Mouse (Mus musculus) hindbrain, embryonic 10.5 days (tissue): Measurements from ENCODE around the gene Tecta. TPM values are rescaled to one million over a fixed set of nuclear protein-coding genes. Genes with fewer than 3 reads are reported as not detected.
A peak's percentile ranks its signal among the peaks of the same experiment; 100 is the strongest.

Experiments used
- DNase-seq: peaks from one replicate; pipeline ENCODE4 v3.0.0-alpha.2; 2017; ENCODE audit warnings: low spot score
- H3K27ac ChIP-seq: fragments of 300-500 bp; sonication (generic); 2 replicates; pipeline ENCODE4 v1.5.1; 2016; ENCODE audit warnings: mild to moderate bottlenecking, moderate library complexity
- H3K27me3 ChIP-seq: fragments of 300-500 bp; sonication (generic); 2 replicates; pipeline ENCODE4 v1.6.1; 2016; ENCODE audit warnings: mild to moderate bottlenecking; ENCODE audit not compliant: poor library complexity, insufficient read depth, severe bottlenecking
- H3K36me3 ChIP-seq: fragments of 300-500 bp; sonication (generic); 2 replicates; pipeline ENCODE4 v1.6.1; 2016; ENCODE audit warnings: mild to moderate bottlenecking, moderate library complexity
- H3K4me1 ChIP-seq: fragments of 300-500 bp; sonication (generic); replicated peaks from 2 replicates; pipeline ENCODE4 v1.6.1; 2016; ENCODE audit warnings: mild to moderate bottlenecking
- H3K4me3 ChIP-seq: fragments of 300-500 bp; sonication (generic); 2 replicates; pipeline ENCODE4 v1.5.1; 2016; ENCODE audit warnings: mild to moderate bottlenecking, moderate library complexity
- H3K9me3 ChIP-seq: fragments of 300-500 bp; sonication (generic); 2 replicates; pipeline ENCODE4 v1.6.1; 2016; ENCODE audit warnings: mild to moderate bottlenecking, moderate library complexity
- WGBS: fragments of 180-500 bp; shearing (Covaris S2); methylation state at CpG from one replicate; pipeline ENCODE4 v1.1.7; 2016; 5-methylcytosine and 5-hydroxymethylcytosine counted together
- polyA plus RNA-seq: library from polyadenylated mRNA; unstranded; fragments of >200 nt; fragmentation: Nextera tagmentation; extraction: Ambion mirVana; gene quantifications from 2 replicates; pipeline ENCODE4 v1.2.1, GENCODE M21; 2016

Tecta gene
- polyA plus RNA-seq, result 0.41 and 0.46 TPM in 2 replicates

DNA sequence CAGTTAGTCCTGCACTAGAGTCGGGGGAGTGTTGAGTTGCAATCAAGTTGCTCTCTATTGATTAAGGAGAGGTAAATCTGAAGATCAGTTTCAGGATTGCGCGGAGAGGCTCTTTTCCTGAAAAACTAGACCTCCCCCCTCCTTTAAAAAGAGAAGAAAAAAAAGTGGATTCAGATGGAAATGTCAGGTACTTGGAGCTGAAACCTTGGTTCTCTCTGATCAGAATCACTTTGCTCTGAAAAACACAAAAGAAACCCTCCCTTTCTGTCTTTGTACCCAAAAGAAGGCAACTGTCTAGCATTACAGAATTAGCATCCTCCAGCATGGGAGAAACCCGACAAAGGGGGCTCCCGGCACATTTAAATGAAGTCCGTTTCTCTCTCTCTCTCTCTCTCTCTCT is at the start of gene Tecta:
Gene Tecta, minus strand, starts transcription at position 101 of the 400 bp plus-strand sequence.
- no peak within 1 kb of the TSS for H3K4me3 ChIP-seq
- H3K36me3 ChIP-seq, result no peaks in the 10 kb centered on the region
- no peak for DNase-seq
- 0 out of 2 replicates have a peak within 1 kb of the TSS, but pooled peaks have one; percentile 13 for H3K27ac ChIP-seq
- no peaks in the 10 kb centered on the region for H3K27me3 ChIP-seq
- WGBS, result 65% methylated on average over 6 of the region's 6 CpGs
- H3K4me1 ChIP-seq, result peaks cover 26% of the 10 kb centered on the region
- no peaks in the 10 kb centered on the region for H3K9me3 ChIP-seq

DNA sequence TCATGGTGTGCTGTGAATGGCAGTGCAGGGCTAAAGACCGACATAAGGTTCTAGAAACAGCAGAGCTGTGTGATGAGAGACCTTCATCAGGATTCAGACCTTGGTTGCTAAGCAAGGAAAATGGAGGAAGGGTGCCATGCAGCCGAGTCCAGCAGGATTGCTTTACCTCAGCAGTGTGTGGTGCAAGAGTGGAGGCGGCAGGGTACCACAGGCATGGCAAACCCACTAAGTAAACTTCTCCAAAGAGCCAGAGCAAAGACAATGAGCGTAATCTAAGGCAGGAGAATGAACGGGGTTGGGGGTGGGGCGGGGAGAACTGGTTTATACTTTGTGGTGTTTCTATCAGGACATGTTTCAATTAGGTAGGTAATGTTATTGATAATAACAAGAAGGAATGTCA is 49.3 kb upstream of the Tecta start:
- H3K9me3 ChIP-seq, result no peaks in the 10 kb centered on the region
- H3K36me3 ChIP-seq, result peaks cover 63% of the 10 kb centered on the region
- no peaks in the 10 kb centered on the region for H3K4me1 ChIP-seq
- H3K27ac ChIP-seq, result no peak overlapping the region
- H3K4me3 ChIP-seq, result no peak overlapping the region
- no peak for DNase-seq
- H3K27me3 ChIP-seq, result no peaks in the 10 kb centered on the region
- 90% methylated on average over 6 of the region's 6 CpGs for WGBS

GRCm38 (mm10) chr9:42442100-42442499 is 42.4 kb upstream of the Tecta start:
- H3K27me3 ChIP-seq, result no peaks in the 10 kb centered on the region
- H3K4me3 ChIP-seq, result no peak overlapping the region
- WGBS, result 89% methylated on average over 8 of the region's 8 CpGs
- peaks cover 82% of the 10 kb centered on the region for H3K36me3 ChIP-seq
- H3K9me3 ChIP-seq, result no peaks in the 10 kb centered on the region
- H3K4me1 ChIP-seq, result peaks cover 23% of the 10 kb centered on the region
- DNase-seq, result no peak
- no peak overlapping the region for H3K27ac ChIP-seq

- H3K27ac ChIP-seq, result no peak overlapping the region
- no peak for DNase-seq
- peaks cover 91% of the 10 kb centered on the region for H3K36me3 ChIP-seq
- 93% methylated on average over 2 of the region's 2 CpGs for WGBS
- no peaks in the 10 kb centered on the region for H3K27me3 ChIP-seq
- H3K9me3 ChIP-seq, result no peaks in the 10 kb centered on the region
- peaks cover 23% of the 10 kb centered on the region for H3K4me1 ChIP-seq
- H3K4me3 ChIP-seq, result no peak overlapping the region
Observed at GRCm38 (mm10) chr9:42441234-42441633, 41.5 kb upstream of the Tecta start.

DNA sequence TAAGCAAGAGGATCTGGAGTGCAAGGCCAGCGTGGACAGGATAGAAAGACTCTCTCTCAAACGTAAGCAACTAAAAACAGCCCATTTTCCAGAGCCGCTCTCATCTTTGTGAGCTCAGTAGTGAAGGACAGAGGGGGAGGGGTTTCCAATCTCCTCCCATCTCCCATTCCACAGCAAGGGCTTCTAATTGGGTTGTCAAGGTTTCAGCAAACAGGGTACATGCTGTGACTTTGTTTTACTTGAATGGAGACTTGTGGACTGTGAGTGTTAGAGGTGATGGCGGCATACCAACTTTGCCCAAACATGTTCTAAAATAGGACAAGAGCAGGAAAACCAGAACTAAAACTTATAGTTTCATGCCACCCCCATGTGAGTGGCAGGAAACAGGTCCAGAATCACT is 39.7 kb upstream of the Tecta start:
- Histone ChIP-seq H3K4me3 (no peak overlapping the region), H3K9me3 (no peaks in the 10 kb centered on the region), H3K4me1 (peaks cover 23% of the 10 kb centered on the region), H3K27ac (no peak overlapping the region), H3K27me3 (no peaks in the 10 kb centered on the region), H3K36me3 (peaks cover 94% of the 10 kb centered on the region)
- no peak for DNase-seq
- WGBS, result 26% methylated on average over 4 of the region's 4 CpGs

DNA sequence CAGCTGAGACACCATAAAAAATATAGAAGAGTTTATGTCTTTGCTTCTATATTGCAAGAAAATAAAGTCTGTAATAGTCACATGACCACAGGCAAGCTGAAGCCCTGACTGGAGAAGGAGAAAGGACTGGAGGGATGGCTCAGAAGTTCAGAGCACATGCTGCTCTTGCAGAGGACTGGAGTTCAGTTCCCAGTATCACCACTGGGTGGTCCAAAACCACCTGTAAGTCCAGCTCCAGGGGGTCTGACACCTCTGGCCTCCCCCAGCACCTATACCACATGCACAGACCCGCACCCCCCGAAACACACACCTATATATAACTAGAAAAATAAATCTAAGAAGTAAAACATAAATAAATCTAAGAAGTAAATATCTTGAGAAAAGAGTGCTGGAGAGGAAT is 32.4 kb upstream of the Tecta start:
- no peaks in the 10 kb centered on the region for H3K27me3 ChIP-seq
- 88% methylated on average over 2 of the region's 2 CpGs for WGBS
- H3K27ac ChIP-seq, result no peak overlapping the region
- no peak overlapping the region for H3K4me3 ChIP-seq
- peaks cover 76% of the 10 kb centered on the region for H3K36me3 ChIP-seq
- no peak for DNase-seq
- H3K4me1 ChIP-seq, result peaks cover 26% of the 10 kb centered on the region
- H3K9me3 ChIP-seq, result no peaks in the 10 kb centered on the region

GRCm38 (mm10) chr9:42431606-42432005 is 31.9 kb upstream of the Tecta start:
- Histone ChIP-seq H3K4me1 (peaks cover 32% of the 10 kb centered on the region), H3K36me3 (peaks cover 70% of the 10 kb centered on the region), H3K27ac (no peak overlapping the region), H3K27me3 (no peaks in the 10 kb centered on the region), H3K4me3 (no peak overlapping the region), H3K9me3 (no peaks in the 10 kb centered on the region)
- DNase-seq, result no peak
- WGBS, result 88% methylated on average over 2 of the region's 2 CpGs

GRCm38 (mm10) chr9:42428060-42428924 is 28.6 kb upstream of the Tecta start:
- Histone ChIP-seq H3K4me1 (peaks cover 36% of the 10 kb centered on the region), H3K9me3 (no peaks in the 10 kb centered on the region), H3K27ac (peak overlapping the region; percentile 74), H3K27me3 (no peaks in the 10 kb centered on the region), H3K36me3 (peaks cover 57% of the 10 kb centered on the region), H3K4me3 (no peak overlapping the region)
- no peak for DNase-seq
- WGBS, result 74% methylated on average over 12 of the region's 12 CpGs

- DNase-seq, result peak; percentile 56
- no peaks in the 10 kb centered on the region for H3K27me3 ChIP-seq
- WGBS, result 32% methylated on average over 10 of the region's 10 CpGs
- H3K4me3 ChIP-seq, result no peak overlapping the region
- H3K27ac ChIP-seq, result peak overlapping the region; percentile 74
- peaks cover 36% of the 10 kb centered on the region for H3K4me1 ChIP-seq
- peaks cover 61% of the 10 kb centered on the region for H3K36me3 ChIP-seq
- no peaks in the 10 kb centered on the region for H3K9me3 ChIP-seq
Observed at GRCm38 (mm10) chr9:42426661-42427358, 27.1 kb upstream of the Tecta start.

DNA sequence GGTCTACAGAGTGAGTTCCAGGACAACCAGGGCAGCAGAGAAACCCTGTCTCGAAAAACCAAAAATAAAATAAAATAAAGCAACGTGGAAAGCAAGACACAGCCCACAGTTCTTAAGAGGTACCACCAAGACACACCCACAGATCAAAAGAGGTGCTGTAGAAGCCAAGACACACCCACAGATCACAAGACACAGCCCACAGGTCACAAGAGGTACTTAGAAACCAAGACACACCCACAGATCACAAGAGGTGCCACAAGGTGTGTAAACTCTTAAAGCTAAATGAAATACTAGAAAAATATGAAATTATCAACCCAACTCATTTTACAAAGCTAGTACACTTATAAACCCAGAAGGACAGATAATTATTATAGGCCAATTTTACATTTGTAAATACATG is 23.9 kb upstream of the Tecta start:
- WGBS, result 94% methylated on average over 2 of the region's 2 CpGs
- peaks cover 24% of the 10 kb centered on the region for H3K4me1 ChIP-seq
- peaks cover 54% of the 10 kb centered on the region for H3K36me3 ChIP-seq
- no peak overlapping the region for H3K27ac ChIP-seq
- DNase-seq, result no peak
- no peaks in the 10 kb centered on the region for H3K9me3 ChIP-seq
- no peak overlapping the region for H3K4me3 ChIP-seq
- H3K27me3 ChIP-seq, result no peaks in the 10 kb centered on the region

GRCm38 (mm10) chr9:42419687-42420086 is 20.0 kb upstream of the Tecta start:
- Histone ChIP-seq H3K4me1 (peaks cover 11% of the 10 kb centered on the region), H3K9me3 (no peaks in the 10 kb centered on the region), H3K27ac (no peak overlapping the region), H3K27me3 (no peaks in the 10 kb centered on the region), H3K36me3 (peaks cover 68% of the 10 kb centered on the region), H3K4me3 (no peak overlapping the region)
- no peak for DNase-seq
- WGBS, result 66% methylated on average over 2 of the region's 2 CpGs

DNA sequence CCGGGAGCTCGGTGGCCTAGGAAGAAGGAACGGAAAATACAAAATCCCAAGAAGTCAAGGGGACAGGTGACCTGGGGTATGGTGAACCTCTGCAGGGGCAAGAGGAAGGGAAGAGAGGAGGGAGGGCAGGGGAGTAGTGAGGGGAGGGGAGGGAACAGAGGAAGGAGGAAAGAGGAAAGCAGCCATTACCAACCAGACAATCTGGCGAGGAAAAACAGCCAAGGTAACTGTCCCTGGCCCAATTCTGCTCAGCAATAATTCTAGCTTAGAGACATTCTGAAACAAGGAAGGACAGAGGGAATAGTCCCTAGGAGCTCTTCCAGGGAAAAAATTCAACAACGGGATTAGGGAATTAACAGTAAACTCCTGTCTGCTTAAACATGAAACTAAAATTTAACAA is 19.1 kb upstream of the Tecta start:
- Histone ChIP-seq H3K27ac (no peak overlapping the region), H3K36me3 (peaks cover 68% of the 10 kb centered on the region), H3K27me3 (no peaks in the 10 kb centered on the region), H3K4me1 (peaks cover 20% of the 10 kb centered on the region), H3K4me3 (no peak overlapping the region), H3K9me3 (no peaks in the 10 kb centered on the region)
- WGBS, result 87% methylated on average over 5 of the region's 5 CpGs
- no peak for DNase-seq

GRCm38 (mm10) chr9:42417352-42417952 is 17.7 kb upstream of the Tecta start:
- Histone ChIP-seq H3K4me3 (no peak overlapping the region), H3K4me1 (peaks cover 30% of the 10 kb centered on the region), H3K36me3 (peaks cover 63% of the 10 kb centered on the region), H3K27me3 (no peaks in the 10 kb centered on the region), H3K9me3 (no peaks in the 10 kb centered on the region), H3K27ac (no peak overlapping the region)
- 93% methylated on average over 12 of the region's 12 CpGs for WGBS
- no peak for DNase-seq
